Mouse (Mus musculus) kidney, adult 10 weeks (tissue): ENCODE measurements around the gene Mmp8. TPM values are rescaled to one million over a fixed set of nuclear protein-coding genes. Genes with fewer than 3 reads are reported as not detected.

Experiments used
- polyA plus RNA-seq: library from polyadenylated mRNA; stranded (reverse); fragments of 350-450 nt; fragmentation: Illumina TruSeq; extraction: RNeasy Lipid Tissue Mini Kit (QIAGEN cat#74804); gene quantifications from one replicate; pipeline ENCODE4 v1.2.3, GENCODE M21; 2014; ENCODE audit warnings: low read depth, low replicate concordance

The Mmp8 gene
- not detected for polyA plus RNA-seq

DNA sequence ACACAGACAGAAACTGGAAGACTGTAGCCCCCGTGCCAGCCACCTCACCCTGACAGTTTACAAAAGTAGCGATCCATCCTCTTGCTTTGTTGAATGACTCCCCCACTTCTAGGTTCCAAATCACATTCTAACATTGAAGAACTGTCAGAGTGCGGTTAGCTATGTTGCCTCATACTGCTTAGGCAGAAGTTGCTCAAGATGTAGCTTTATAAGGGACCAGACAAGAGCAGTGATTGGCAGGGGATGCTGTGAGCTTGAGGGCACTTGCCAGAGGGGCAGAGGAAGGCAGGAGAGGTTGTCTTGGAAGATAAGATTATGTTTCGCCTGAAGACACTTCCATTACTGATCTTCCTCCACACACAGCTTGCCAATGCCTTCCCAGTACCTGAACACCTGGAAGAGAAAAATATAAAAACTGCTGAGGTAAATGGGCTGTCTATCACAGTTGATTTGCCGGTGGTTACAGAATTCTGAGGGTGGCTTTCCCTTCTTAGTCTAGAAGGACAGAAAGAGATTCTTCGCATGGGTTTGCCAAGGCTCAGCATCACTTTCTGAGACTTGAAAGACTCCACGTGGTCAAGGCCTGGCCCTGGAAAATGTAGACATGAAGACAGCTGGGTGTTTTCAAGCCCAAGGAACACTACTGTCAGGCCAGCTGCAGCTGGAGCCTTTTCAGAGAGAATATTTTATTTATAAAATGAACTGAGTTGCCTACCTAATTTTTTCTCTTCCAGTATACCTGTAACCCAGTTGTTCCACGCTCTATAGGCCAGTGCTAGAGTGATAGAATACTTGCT, at the start of gene Mmp8:
Gene Mmp8 (plus strand): TSS at position 236 of the 797 bp plus-strand sequence.

DNA sequence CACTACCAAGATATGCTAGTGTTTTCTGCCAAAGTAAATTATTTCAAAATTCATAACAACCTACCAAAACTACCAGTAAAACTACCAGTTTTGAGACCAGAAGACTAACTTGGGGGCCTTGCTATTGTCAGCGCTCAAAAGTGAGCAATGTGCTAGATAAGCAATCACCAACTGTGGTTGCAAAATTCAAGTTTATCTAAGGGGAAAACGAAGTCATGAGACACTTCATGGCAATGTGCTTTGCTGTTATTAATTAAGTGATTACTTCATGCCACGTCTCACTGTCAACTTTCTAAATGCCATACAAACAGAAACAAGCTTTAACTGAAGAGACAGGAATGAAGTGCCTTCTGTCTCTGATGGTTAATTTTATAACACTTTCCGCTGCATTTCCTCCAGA, 12.9 kb downstream of the Mmp8 start, which contains the start of gene Mmp27:
Gene Mmp27 (plus strand): TSS at position 235 of the 400 bp plus-strand sequence.

Other genes starting within 250 kb of the Mmp8 start
- 9.7 TPM for gene Mmp12, start 214.1 kb upstream of the Mmp8 start, polyA plus RNA-seq
- gene Mmp1b, start 170.4 kb upstream of the Mmp8 start, polyA plus RNA-seq: not detected
- 0.97 TPM for gene Mmp3, start 112.6 kb upstream of the Mmp8 start, polyA plus RNA-seq
- gene Mmp10, start 56.1 kb upstream of the Mmp8 start, polyA plus RNA-seq: not detected
- not detected for gene Mmp27, start 12.9 kb downstream of the Mmp8 start, polyA plus RNA-seq
- gene Mmp20, start 69.8 kb downstream of the Mmp8 start, polyA plus RNA-seq: not detected
- gene Mmp7, start 133.6 kb downstream of the Mmp8 start, polyA plus RNA-seq: not detected
- 199 TPM for gene Tmem123, start 205.6 kb downstream of the Mmp8 start, polyA plus RNA-seq